Mouse (Mus musculus) bone marrow macrophage, adult 2 months (primary cell): ENCODE measurements around the gene Rpl11.

Source experiments
- CTCF ChIP-seq: IDR thresholded peaks from 2 replicates; pipeline ENCODE4 v1.5.1; 2012; ENCODE audit warnings: low read depth, mild to moderate bottlenecking, low read length, moderate library complexity
- POLR2A ChIP-seq: IDR thresholded peaks from 2 replicates; pipeline ENCODE4 v1.6.1; 2012; ENCODE audit warnings: mild to moderate bottlenecking, low read depth, low read length, borderline replicate concordance

GRCm38 (mm10) chr4:136006821-136007220 is 46.4 kb downstream of the Rpl11 start:
- TF ChIP-seq CTCF (no peak), POLR2A (no peak)
